Comparison of ENCODE assay signal across 8 mouse cellular contexts in the genomic region with DNA sequence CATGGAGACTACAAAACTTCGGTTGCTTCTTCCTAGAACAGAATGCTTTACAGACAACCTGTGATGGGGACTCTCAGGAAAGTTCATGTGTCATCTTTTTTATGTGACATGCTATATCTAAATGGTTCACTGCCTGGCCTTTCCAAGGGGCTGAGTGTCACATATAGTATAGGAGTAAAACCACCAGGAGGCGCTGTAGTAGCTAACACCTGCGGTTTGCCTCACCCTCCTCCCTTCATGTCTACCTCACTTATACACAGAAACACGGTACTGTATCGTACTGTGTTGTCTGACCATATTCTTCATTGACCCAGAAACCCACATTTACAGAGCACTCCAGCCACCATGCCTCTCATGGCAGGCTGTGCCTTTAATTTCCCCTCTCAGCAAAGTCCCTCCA.
DNase-seq lines count a peak whose midpoint lies in the region; ATAC-seq lines count a peak whose summit lies in the region.

No protein-coding gene starts in this region.

- no peak overlapping the region for H3K9ac ChIP-seq in forebrain, embryonic 11.5 days (ENCODE audit: low read length)
- H3K9ac ChIP-seq in forebrain, embryonic 12.5 days: no peak overlapping the region
- H3K9ac ChIP-seq in midbrain, embryonic 16.5 days (ENCODE audit: low read depth, low read length): no peak overlapping the region

- H3K4me1 ChIP-seq in forebrain, embryonic 11.5 days (replicated peaks; ENCODE audit: control insufficient read depth, insufficient read depth, low read length): no peaks in the 10 kb centered on the region
- peaks cover 4% of the 10 kb centered on the region; the same call in 1 of the 2 replicates for H3K4me1 ChIP-seq in forebrain, embryonic 12.5 days
- no peaks in the 10 kb centered on the region for H3K4me1 ChIP-seq in midbrain, embryonic 16.5 days (ENCODE audit: control insufficient read depth, insufficient read depth, low read length)

- intact Hi-C loops in gastrocnemius, postnatal 14 days (cut with DNase I; ENCODE audit: low total_unique reads): loop anchor here (5.0 kb wide), 1 partner anchor 166 kb away; no protein-coding TSS in a partner anchor

- no peak for DNase-seq in forebrain, embryonic 11.5 days (ENCODE audit: low spot score)
- DNase-seq in 3T3-L1 (ENCODE audit: low read depth, low spot score) (peak; percentile 51), liver (peak; percentile 43)
- DNase-seq in adrenal gland, adult 2 months: peak; percentile 59
- DNase-seq in gastrocnemius, postnatal 14 days: peak; percentile 35
- DNase-seq in retina, embryonic 14.5 days (ENCODE audit: low spot score): peak; percentile 69

- 39% methylated on average over 5 of the region's 5 CpGs for WGBS in forebrain, embryonic 11.5 days
- 43% methylated on average over 5 of the region's 5 CpGs for WGBS in forebrain, embryonic 12.5 days
- WGBS in midbrain, embryonic 16.5 days: 46% methylated on average over 5 of the region's 5 CpGs

- no peak overlapping the region for H3K27ac ChIP-seq in forebrain, embryonic 11.5 days (ENCODE audit: low read depth, low read length)
- no peak overlapping the region for H3K27ac ChIP-seq in forebrain, embryonic 12.5 days
- no peak overlapping the region for H3K27ac ChIP-seq in midbrain, embryonic 16.5 days (ENCODE audit: low read length)

- no peaks in the 10 kb centered on the region for H3K36me3 ChIP-seq in forebrain, embryonic 11.5 days (ENCODE audit: control insufficient read depth, insufficient read depth, low read length)
- H3K36me3 ChIP-seq in forebrain, embryonic 12.5 days (replicated peaks): no peaks in the 10 kb centered on the region
- H3K36me3 ChIP-seq in midbrain, embryonic 16.5 days (ENCODE audit: control insufficient read depth, insufficient read depth, low read length): no peaks in the 10 kb centered on the region; the same call in 1 of the 2 replicates

- no peaks in the 10 kb centered on the region for H3K27me3 ChIP-seq in forebrain, embryonic 11.5 days (ENCODE audit: control insufficient read depth, insufficient read depth, low read length)
- H3K27me3 ChIP-seq in forebrain, embryonic 12.5 days: no peaks in the 10 kb centered on the region
- no peaks in the 10 kb centered on the region for H3K27me3 ChIP-seq in midbrain, embryonic 16.5 days (ENCODE audit: control insufficient read depth, insufficient read depth, low read depth, low read length)

- 0 out of 2 replicates have a peak, but pooled peaks have one; percentile 30 for ATAC-seq in forebrain, embryonic 11.5 days (replicated peaks; ENCODE audit: low FRiP score)
- ATAC-seq in forebrain, embryonic 12.5 days (ENCODE audit: low FRiP score): no peak
- no peak; the same call in 1 of the 2 replicates for ATAC-seq in midbrain, embryonic 16.5 days

- no peak overlapping the region for H3K4me3 ChIP-seq in forebrain, embryonic 11.5 days (ENCODE audit: low read depth, low read length)
- H3K4me3 ChIP-seq in forebrain, embryonic 12.5 days (replicated peaks): no peak overlapping the region
- H3K4me3 ChIP-seq in midbrain, embryonic 16.5 days (ENCODE audit: low read depth, low read length): no peak overlapping the region

- no peak overlapping the region for H3K4me2 ChIP-seq in forebrain, embryonic 11.5 days (ENCODE audit: low read depth, low read length, severe bottlenecking)
- H3K4me2 ChIP-seq in forebrain, embryonic 12.5 days: no peak overlapping the region
- no peak overlapping the region for H3K4me2 ChIP-seq in midbrain, embryonic 16.5 days (ENCODE audit: low read length)

- H3K9me3 ChIP-seq in forebrain, embryonic 11.5 days (ENCODE audit: control insufficient read depth, low read length): no peaks in the 10 kb centered on the region
- H3K9me3 ChIP-seq in forebrain, embryonic 12.5 days: no peaks in the 10 kb centered on the region
- H3K9me3 ChIP-seq in midbrain, embryonic 16.5 days (replicated peaks; ENCODE audit: control insufficient read depth, low read length, poor library complexity, severe bottlenecking): no peaks in the 10 kb centered on the region
